Mouse (Mus musculus): ENCODE measurements around the gene Cpd. TPM values are rescaled to one million over a fixed set of nuclear protein-coding genes. Genes with fewer than 3 reads are reported as not detected.

Gene Cpd
- polyA plus RNA-seq, 1 experiment from 2014 or later, result 9.0 TPM

DNA sequence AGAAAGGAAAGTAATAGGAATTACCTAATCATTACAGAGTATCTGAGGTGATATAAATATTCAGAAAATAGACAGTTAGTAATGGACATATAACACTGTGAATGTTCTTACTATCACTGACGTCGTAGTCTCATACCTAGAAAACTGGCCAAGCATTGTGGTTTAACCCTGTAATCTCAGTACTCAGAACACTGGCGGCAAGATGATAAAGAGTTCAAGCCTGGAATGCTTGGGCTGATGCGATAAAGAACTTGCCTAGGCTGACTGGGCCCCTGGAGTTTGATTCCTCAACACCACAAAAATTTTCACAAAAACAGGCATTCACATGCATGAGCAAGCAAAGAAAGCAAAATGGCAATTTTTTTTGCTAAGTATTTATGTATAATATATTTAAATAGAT is 8.2 kb downstream of the Cpd start:
- Histone ChIP-seq H3K9me3 (no peaks in the 10 kb centered on the region), H3K36me3 (replicated peaks) (peaks cover 14% of the 10 kb centered on the region), H3K4me3 (no peak overlapping the region), H3K27ac (no peak overlapping the region), H3K27me3 (ENCODE audit: poor library complexity, severe bottlenecking) (no peaks in the 10 kb centered on the region), H3K4me1 (peaks cover 12% of the 10 kb centered on the region)
- WGBS, result 89% methylated on average over 4 of the region's 4 CpGs
- no peak for DNase-seq (ENCODE audit: extremely low spot score, low spot score)

DNA sequence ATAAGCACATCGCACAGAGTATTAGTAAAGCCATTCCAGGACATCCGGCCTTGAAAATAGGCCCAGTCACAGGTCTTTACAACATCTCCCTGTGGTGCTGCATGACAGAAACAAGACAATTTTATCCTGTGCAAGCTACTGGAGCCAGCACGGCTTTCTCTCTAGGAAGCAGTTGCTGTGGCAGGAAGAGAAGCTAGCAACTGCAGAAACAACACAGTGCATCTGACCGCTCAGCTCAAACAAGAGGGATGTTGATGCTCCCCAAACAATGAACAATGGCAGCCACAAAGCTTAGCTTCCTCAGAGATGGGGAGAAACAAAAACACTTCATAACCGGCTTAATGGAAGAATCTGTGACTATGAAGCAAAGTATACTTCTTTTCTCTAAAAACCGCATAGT is 10.5 kb downstream of the Cpd start:
- Histone ChIP-seq H3K4me1 (no peaks in the 10 kb centered on the region), H3K9me3 (no peaks in the 10 kb centered on the region), H3K27ac (no peak overlapping the region), H3K36me3 (replicated peaks) (peaks cover 14% of the 10 kb centered on the region), H3K27me3 (ENCODE audit: poor library complexity, severe bottlenecking) (no peaks in the 10 kb centered on the region), H3K4me3 (no peak overlapping the region)
- no peak for DNase-seq (ENCODE audit: extremely low spot score, low spot score)
- 77% methylated on average over 6 of the region's 6 CpGs for WGBS

DNA sequence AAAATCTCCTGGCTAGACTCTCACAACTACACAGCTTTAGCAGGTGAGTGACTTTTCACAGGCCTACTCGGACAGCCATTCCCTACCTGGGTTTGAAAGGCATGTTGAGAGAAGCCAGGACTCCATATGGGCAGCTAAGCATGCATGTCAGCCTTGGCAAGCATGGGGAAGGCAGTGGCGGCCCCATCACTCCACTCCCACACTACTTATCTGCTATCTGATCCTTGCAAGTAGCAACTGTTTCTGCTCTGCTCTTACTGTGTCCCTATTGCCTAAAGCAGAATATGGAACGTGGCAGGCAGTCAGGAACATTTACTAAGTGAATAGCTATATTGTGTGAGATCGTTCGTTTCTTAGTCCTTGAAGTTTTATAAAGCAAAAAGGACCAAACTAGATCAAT is 10.9 kb downstream of the Cpd start:
- no peaks in the 10 kb centered on the region for H3K9me3 ChIP-seq
- H3K4me3 ChIP-seq, result no peak overlapping the region
- H3K27me3 ChIP-seq (ENCODE audit: poor library complexity, severe bottlenecking), result no peaks in the 10 kb centered on the region
- 83% methylated on average over 5 of the region's 5 CpGs for WGBS
- DNase-seq (ENCODE audit: extremely low spot score, low spot score), result no peak
- no peaks in the 10 kb centered on the region for H3K4me1 ChIP-seq
- no peak overlapping the region for H3K27ac ChIP-seq
- peaks cover 14% of the 10 kb centered on the region for H3K36me3 ChIP-seq (replicated peaks)

DNA sequence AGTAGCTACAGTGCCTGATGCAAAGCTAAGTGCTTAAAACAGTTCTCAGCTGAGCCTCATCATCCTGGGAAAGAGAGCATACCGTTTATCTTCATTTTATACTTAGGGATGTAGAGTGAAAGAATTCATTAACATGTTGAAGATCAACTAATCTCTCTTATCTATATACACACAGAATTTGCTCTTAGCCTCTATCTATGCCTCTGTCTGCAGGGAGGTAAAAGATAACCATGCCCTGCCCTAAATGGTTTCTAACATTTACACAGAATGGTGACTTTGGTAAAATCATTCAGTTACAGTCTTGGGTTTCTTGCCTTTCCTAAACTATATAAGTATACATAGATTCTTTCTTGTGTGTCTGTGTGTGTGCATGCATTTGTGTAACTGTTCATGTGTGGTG is 12.2 kb downstream of the Cpd start:
- H3K36me3 ChIP-seq (replicated peaks), result peaks cover 10% of the 10 kb centered on the region
- H3K27me3 ChIP-seq (ENCODE audit: poor library complexity, severe bottlenecking), result no peaks in the 10 kb centered on the region
- H3K4me3 ChIP-seq, result no peak overlapping the region
- H3K9me3 ChIP-seq, result no peaks in the 10 kb centered on the region
- no peak overlapping the region for H3K27ac ChIP-seq
- no peak for DNase-seq (ENCODE audit: extremely low spot score, low spot score)
- WGBS, result 88% methylated on average over 1 of the region's 1 CpGs
- H3K4me1 ChIP-seq, result no peaks in the 10 kb centered on the region

DNA sequence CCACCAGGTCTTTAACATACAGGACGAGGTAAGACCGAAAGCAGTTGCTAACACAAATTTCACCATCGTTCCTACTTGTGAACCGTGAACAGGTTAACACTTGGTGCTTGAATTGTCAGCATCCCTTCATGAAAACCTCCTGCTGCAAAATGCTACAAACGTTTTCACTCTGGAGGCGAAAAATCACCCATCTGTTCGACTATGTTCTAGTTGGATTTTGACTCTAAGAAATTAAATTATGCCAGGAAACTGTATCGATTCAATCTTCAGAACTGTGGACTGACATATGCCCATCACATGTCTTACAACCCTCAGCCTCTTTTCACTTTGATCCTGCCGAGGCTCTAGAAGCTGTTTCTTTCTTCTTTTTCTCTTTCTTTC is 21.9 kb downstream of the Cpd start:
- Histone ChIP-seq H3K4me1 (no peaks in the 10 kb centered on the region), H3K4me3 (no peak overlapping the region), H3K36me3 (replicated peaks) (no peaks in the 10 kb centered on the region), H3K27me3 (ENCODE audit: poor library complexity, severe bottlenecking) (no peaks in the 10 kb centered on the region), H3K9me3 (no peaks in the 10 kb centered on the region), H3K27ac (no peak overlapping the region)
- WGBS, result 87% methylated on average over 9 of the region's 9 CpGs
- DNase-seq (ENCODE audit: extremely low spot score, low spot score), result no peak

DNA sequence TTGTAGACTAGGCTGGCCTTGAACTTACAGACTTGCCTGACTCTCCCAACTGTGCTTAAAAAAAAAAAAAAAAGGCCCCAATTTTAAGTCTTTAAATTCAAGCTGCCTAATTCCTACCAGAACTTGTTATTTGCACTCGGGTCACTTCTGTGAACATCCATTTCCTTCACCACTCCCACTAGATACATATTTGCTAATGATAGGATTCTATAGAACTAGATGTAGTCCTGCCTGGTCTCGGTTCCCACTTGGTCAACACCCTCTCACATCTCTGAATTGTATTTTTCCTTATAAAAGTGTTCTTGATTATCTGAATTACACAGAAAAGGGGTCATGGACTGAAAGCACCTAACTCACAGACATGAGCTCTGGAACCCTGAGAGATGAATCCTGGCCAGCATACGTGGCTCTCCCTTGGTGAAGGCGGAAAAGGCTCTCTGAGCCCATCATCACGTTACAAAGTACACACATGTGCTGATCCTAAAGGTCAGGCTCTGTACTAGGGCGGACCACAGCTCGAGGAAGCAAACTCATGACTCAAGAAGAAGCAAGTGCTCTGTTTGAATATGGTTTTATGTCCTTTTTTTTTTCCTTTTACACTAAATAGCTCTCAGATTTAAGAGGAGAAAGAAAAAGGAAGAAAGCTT is 22.5 kb downstream of the Cpd start:
- Histone ChIP-seq H3K4me1 (no peaks in the 10 kb centered on the region), H3K4me3 (no peak overlapping the region), H3K27me3 (ENCODE audit: poor library complexity, severe bottlenecking) (no peaks in the 10 kb centered on the region), H3K27ac (no peak overlapping the region), H3K9me3 (no peaks in the 10 kb centered on the region), H3K36me3 (replicated peaks) (no peaks in the 10 kb centered on the region)
- 79% methylated on average over 7 of the region's 7 CpGs for WGBS
- DNase-seq (ENCODE audit: extremely low spot score, low spot score), result no peak

DNA sequence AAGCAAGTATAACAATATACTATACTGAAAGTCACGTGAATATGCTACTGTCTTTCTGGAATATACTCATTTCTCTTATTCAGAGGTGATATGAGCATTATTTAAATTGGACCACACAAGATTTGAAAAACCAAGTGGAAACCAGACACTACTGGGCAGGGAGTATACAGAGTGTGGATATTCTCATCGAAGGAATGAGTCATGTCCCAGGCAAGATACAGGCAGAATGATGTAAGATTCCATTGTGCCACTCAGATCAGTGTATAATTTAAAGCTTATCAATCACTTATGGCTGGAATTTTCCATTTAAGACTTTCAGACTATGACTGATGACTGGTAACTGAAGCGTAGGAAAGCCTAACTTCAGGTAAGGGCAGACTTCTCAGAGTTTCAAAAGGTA is 23.2 kb downstream of the Cpd start:
- H3K27ac ChIP-seq, result no peak overlapping the region
- H3K27me3 ChIP-seq (ENCODE audit: poor library complexity, severe bottlenecking), result no peaks in the 10 kb centered on the region
- no peaks in the 10 kb centered on the region for H3K9me3 ChIP-seq
- no peak for DNase-seq (ENCODE audit: extremely low spot score, low spot score)
- no peak overlapping the region for H3K4me3 ChIP-seq
- WGBS, result 94% methylated on average over 3 of the region's 3 CpGs
- no peaks in the 10 kb centered on the region for H3K36me3 ChIP-seq (replicated peaks)
- H3K4me1 ChIP-seq, result no peaks in the 10 kb centered on the region

DNA sequence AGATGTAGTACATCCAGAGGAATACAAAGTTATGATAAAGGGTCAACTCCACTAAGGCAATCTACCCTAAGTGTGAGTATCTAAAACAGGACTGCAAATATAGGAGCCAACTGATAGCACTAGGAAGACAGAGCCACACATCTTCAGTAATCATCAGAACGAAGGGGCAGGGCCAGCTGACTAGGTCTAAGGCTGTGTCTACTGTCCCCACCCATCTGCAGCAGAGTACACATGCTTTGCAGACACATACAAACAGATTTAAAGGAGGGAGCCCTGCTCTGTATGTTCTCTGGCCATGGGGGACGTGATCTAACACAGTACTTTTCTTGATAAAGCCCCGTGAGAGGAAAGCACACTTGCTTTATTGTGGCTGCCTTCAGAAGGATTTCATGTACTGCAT is 25.5 kb downstream of the Cpd start:
- H3K36me3 ChIP-seq (replicated peaks), result no peaks in the 10 kb centered on the region
- no peaks in the 10 kb centered on the region for H3K9me3 ChIP-seq
- H3K27me3 ChIP-seq (ENCODE audit: poor library complexity, severe bottlenecking), result no peaks in the 10 kb centered on the region
- H3K4me3 ChIP-seq, result no peak overlapping the region
- H3K4me1 ChIP-seq, result no peaks in the 10 kb centered on the region
- no peak for DNase-seq (ENCODE audit: extremely low spot score, low spot score)
- H3K27ac ChIP-seq, result no peak overlapping the region
- 81% methylated on average over 3 of the region's 3 CpGs for WGBS

DNA sequence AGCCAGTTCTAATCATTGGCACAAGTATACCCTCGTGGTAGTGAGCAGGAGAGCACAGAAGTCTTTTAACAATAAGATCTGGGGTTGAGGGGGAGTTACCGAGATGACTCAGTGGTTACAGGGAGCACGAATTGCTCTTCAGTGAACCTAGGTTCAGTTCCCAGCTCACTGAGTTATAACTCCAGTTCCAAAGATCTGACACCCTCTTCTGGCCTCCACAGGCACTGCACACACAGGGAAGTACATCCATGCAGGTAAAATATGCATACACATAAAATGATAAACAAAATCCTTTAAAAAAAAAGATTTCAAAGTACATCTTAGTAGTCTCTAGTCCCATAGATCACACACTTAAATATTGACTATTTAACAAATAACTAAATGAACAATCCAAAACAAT is 29.2 kb downstream of the Cpd start:
- Histone ChIP-seq H3K4me3 (no peak overlapping the region), H3K27me3 (ENCODE audit: poor library complexity, severe bottlenecking) (no peaks in the 10 kb centered on the region), H3K36me3 (replicated peaks) (peaks cover 10% of the 10 kb centered on the region), H3K4me1 (no peaks in the 10 kb centered on the region), H3K27ac (no peak overlapping the region), H3K9me3 (no peaks in the 10 kb centered on the region)
- WGBS, result 92% methylated on average over 3 of the region's 3 CpGs
- DNase-seq (ENCODE audit: extremely low spot score, low spot score), result no peak

DNA sequence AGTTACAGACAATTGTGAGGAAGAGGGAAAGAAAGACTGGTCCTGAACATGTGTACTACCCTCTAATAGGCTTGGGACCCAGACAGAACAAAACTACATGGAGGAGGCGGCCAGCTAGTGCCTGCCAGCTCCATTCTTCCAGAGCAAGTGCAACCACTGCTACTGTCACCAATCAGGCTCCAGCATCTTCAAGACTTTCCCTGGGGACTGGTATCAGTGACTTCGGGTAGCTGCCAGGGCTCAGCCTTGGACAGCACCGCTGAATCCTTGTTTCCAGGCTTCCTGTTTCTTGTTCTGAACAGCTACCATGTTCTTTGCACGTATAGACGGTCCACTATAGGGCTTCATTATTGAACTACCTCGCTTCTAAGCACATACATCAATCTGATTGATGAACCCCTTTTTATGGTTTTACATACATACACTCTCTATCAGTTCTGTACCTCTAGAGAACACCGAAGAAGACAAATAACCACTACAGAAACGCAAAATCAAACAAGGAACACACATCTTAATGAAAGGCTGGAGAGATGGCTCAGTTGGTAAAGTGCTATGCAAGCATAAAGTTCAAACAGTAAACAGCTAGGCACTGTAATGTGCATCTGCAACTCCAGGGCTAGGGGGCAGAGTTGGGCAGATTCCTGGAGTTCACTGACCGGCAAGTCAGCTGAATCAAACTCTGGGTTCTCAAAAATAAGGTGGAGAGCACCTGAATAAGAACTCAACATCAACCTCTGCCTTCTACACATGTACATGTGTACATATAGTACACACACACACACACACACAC is 35.9 kb downstream of the Cpd start:
- DNase-seq (ENCODE audit: extremely low spot score, low spot score), result no peak
- no peaks in the 10 kb centered on the region for H3K4me1 ChIP-seq
- H3K27ac ChIP-seq, result no peak overlapping the region
- H3K9me3 ChIP-seq, result no peaks in the 10 kb centered on the region
- H3K4me3 ChIP-seq, result no peak overlapping the region
- H3K36me3 ChIP-seq (replicated peaks), result peaks cover 50% of the 10 kb centered on the region
- 87% methylated on average over 9 of the region's 9 CpGs for WGBS
- no peaks in the 10 kb centered on the region for H3K27me3 ChIP-seq (ENCODE audit: poor library complexity, severe bottlenecking)

DNA sequence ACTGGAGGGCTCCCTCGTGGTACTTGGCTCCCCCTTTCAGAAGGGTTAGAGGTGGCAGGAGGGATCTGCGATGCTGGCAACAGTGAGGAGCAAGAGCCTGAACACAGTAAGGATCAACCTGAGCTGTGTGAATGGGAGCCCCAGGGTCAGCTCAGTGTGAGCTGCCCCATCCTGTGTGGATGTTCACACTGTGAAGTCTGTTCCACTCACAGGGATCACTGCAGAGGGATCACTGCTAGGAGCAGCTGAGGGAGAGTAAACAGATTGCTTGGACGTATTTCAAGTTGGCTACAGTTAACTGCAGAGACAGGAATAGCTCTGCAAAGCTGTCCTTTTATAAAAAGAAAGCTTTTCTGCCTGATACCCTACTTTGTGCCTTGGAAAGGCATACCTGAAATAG is 37.4 kb downstream of the Cpd start:
- Histone ChIP-seq H3K27ac (no peak overlapping the region), H3K9me3 (no peaks in the 10 kb centered on the region), H3K4me3 (no peak overlapping the region), H3K27me3 (ENCODE audit: poor library complexity, severe bottlenecking) (no peaks in the 10 kb centered on the region), H3K4me1 (no peaks in the 10 kb centered on the region), H3K36me3 (replicated peaks) (peaks cover 58% of the 10 kb centered on the region)
- no peak for DNase-seq (ENCODE audit: extremely low spot score, low spot score)
- 65% methylated on average over 3 of the region's 3 CpGs for WGBS

DNA sequence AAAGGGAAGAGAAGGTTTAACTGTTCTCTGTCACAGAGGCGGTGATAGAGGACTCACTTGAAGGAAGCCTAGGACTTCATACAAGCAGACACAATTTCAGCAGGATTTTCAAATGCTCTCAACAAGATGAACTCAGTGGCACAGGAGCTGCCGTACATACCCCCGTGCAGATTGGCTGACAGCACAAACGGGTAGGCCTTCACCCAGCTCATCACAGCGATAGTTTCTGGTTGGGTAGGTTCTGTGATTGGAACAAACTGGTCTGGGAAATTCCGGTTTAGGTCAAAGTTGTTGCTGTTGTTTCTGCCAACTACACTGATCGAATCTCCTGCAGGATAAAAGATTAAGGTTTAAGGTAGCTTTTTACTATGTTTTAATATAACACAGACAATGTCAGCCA is 38.3 kb downstream of the Cpd start:
- Histone ChIP-seq H3K27ac (no peak overlapping the region), H3K9me3 (no peaks in the 10 kb centered on the region), H3K36me3 (replicated peaks) (peaks cover 57% of the 10 kb centered on the region), H3K4me1 (no peaks in the 10 kb centered on the region), H3K27me3 (ENCODE audit: poor library complexity, severe bottlenecking) (no peaks in the 10 kb centered on the region), H3K4me3 (no peak overlapping the region)
- no peak for DNase-seq (ENCODE audit: extremely low spot score, low spot score)
- WGBS, result 93% methylated on average over 7 of the region's 7 CpGs

DNA sequence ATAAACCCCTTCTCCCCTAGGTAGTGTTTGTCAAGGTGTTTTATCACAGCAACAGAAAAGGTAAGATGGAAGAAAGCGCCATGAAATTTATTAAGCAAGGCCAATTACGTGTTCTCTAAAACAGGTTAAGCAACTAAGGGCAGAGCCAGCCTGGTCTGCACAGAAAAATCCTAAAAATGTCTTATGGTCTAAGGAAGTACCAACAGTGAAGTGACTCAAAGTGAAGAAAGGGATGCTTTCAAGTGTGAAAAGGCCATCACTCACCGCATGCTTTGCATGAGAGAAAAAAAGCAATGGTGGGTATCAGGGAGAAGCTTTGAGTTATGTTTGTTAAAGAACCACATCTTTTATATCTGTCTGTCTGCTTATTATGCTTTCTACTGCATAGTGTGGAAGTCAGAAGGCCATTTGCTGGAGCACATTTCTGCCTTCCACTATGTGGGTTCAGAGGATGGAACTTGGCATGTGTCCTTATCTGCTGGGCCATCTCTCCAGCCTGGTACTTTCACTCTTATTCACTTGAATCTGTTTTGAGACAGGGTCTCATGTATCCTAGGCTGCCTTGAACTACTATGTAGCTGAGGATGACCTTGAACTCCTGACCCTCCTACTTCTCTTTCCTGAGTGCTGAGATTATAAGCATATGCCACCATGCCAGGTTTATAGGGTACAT is 39.7 kb downstream of the Cpd start:
- DNase-seq (ENCODE audit: extremely low spot score, low spot score), result no peak
- no peak overlapping the region for H3K4me3 ChIP-seq
- H3K27ac ChIP-seq, result no peak overlapping the region
- WGBS, result 93% methylated on average over 3 of the region's 3 CpGs
- H3K4me1 ChIP-seq, result no peaks in the 10 kb centered on the region
- H3K9me3 ChIP-seq, result no peaks in the 10 kb centered on the region
- H3K27me3 ChIP-seq (ENCODE audit: poor library complexity, severe bottlenecking), result no peaks in the 10 kb centered on the region
- H3K36me3 ChIP-seq (replicated peaks), result peaks cover 59% of the 10 kb centered on the region
